Mouse (Mus musculus): ENCODE measurements around the gene Pml. TPM values are rescaled to one million over a fixed set of nuclear protein-coding genes. Genes with fewer than 3 reads are reported as not detected.

Gene Pml
- polyA plus RNA-seq, 1 experiment = 6.8 TPM

DNA sequence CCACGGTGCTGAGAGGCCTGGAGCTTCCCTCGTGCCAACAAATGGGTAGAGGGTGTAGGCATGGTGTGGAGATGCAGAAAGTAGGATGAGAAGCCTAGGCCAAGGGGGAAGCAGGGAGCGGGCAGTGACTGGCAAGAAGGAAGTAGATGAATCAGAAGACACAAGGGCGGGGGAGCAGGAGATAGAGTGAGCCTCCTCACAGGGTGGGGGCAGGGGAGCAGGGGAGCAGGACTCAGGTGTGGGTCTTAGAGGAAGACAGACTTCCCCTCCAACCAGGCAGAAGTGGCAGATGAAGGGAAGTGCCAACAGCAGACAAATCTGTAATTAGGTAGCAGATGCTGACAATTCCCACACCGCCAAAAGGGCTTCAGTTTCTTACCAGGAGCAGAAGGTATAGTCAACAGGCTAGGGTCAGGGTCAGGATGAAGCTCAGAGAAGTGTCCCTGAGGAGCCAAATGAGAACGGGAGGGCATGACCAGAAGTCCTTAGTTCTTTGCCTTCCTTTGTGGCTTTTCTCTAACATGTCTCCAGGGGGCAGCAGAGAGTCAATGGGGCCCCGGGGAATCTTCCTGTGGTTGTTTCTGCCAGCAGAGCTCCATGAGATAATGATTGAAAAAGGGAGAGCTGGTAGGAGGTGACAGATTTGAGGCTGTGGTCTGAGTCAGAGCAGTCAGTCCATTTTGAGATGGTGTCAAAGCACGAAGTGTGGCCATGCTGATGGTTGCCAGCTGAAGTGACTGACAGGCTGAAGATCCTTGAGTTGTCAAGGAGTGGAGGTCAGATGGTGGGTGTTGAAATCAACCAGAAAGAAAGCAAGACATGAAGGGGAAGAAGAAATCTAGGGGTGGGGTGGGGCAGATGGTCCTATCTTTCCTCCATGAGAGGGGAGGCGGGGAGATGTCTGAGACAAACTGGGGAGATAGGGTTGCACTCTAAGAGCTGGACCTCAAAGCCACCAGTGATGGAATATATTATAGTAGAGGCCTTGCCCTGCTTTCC lies 23.4 kb downstream of the Pml start:
- TF ChIP-seq GATA1 (IDR thresholded peaks at IDR 0.05; ENCODE audit: low read length) (no peak), TAL1 (IDR thresholded peaks at IDR 0.05; ENCODE audit: low read length) (no peak)
- H3K4me3 ChIP-seq (replicated peaks) = no peak overlapping the region
- H3K36me3 ChIP-seq (ENCODE audit: control insufficient read depth) = peaks cover 99% of the 10 kb centered on the region
- H3K4me1 ChIP-seq (ENCODE audit: control insufficient read depth) = peaks cover 14% of the 10 kb centered on the region
- no peaks in the 10 kb centered on the region for H3K27me3 ChIP-seq (ENCODE audit: control insufficient read depth)
- H3K9me3 ChIP-seq (ENCODE audit: control insufficient read depth, low read length) = no peaks in the 10 kb centered on the region

DNA sequence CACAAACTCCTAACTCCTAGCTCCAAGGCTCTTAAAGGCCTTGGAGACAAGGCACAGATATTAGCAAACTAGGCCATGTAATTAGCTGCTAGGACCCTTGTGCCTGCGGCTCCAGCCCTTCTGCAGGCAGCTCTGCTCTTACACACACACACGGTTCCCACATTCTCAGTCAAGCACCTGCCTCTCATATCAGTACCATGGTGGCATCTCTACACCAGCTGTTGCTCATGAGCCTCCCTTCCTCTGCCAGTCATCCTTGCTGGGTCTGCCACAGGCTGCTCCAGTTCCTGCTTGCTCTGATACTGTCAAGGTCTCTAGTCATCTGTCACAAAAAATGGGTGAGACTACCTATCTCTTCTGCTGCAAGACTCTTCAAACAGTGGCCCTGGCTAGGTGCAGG lies 25.2 kb downstream of the Pml start:
- Histone ChIP-seq H3K4me1 (ENCODE audit: control insufficient read depth) (peaks cover 14% of the 10 kb centered on the region), H3K27me3 (ENCODE audit: control insufficient read depth) (no peaks in the 10 kb centered on the region), H3K36me3 (ENCODE audit: control insufficient read depth) (peaks cover 99% of the 10 kb centered on the region), H3K4me3 (replicated peaks) (no peak overlapping the region), H3K9me3 (ENCODE audit: control insufficient read depth, low read length) (no peaks in the 10 kb centered on the region)
- TF ChIP-seq TAL1 (IDR thresholded peaks at IDR 0.05; ENCODE audit: low read length) (no peak), GATA1 (IDR thresholded peaks at IDR 0.05; ENCODE audit: low read length) (no peak)

DNA sequence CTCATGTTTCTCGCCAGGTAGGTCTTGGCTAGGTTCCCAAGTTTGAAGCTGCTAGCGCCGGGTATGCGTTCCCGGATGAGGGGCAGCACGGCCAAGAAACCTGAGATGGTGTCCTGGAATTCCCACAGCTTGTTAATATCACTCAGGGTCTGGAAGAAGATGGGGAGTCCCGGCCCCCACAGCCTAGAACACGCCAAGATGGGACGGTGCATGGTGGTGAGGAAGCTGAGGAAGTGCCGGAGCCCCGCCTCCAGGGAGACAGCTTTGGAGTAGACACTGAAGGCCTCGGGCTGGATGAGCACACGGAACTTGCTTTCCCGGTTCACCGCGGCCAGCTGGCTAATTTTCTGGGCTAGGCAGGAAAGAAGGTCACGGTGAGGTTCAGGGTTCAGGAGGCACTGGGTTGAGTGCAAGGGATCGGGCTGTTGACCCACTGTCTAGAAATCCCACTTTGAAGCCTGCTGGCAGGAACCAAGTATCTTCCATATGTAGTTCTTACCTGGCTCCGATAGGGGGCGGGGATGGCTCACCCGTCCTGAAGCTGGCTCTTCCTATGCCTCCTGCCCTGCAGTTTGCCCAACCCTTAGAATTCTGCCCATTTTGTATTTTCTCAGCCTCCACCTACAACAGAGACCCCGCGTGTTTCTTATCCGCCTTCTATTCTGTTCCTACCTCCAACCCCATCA lies 29.2 kb downstream of the Pml start:
- Histone ChIP-seq H3K4me1 (ENCODE audit: control insufficient read depth) (peaks cover 22% of the 10 kb centered on the region), H3K9me3 (ENCODE audit: control insufficient read depth, low read length) (no peaks in the 10 kb centered on the region), H3K4me3 (replicated peaks) (no peak overlapping the region), H3K27me3 (ENCODE audit: control insufficient read depth) (no peaks in the 10 kb centered on the region), H3K36me3 (ENCODE audit: control insufficient read depth) (peaks cover 95% of the 10 kb centered on the region)
- TF ChIP-seq GATA1 (IDR thresholded peaks at IDR 0.05; ENCODE audit: low read length) (no peak), TAL1 (IDR thresholded peaks at IDR 0.05; ENCODE audit: low read length) (no peak)

DNA sequence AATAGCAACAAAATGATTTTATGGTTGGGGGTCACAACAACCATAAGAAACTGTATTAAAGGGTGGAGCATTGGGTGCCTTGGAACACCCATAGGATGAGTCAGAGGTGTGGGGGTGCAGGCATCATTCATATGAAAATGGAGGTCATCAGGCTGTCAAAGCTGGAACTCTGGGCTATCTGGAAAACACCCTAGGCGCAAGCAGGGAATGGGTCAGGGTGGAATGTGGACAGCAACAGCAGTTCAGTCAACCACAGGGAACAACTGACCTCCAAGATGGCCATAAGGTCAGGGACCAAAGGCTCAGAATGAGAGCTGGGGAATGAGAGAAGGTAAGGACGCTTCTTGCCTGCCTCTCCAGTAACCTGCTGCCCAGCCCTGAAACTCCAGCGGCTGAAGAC lies 31.0 kb downstream of the Pml start:
- peaks cover 40% of the 10 kb centered on the region for H3K4me1 ChIP-seq (ENCODE audit: control insufficient read depth)
- H3K9me3 ChIP-seq (ENCODE audit: control insufficient read depth, low read length) = no peaks in the 10 kb centered on the region
- H3K27me3 ChIP-seq (ENCODE audit: control insufficient read depth) = no peaks in the 10 kb centered on the region
- no peak overlapping the region for H3K4me3 ChIP-seq (replicated peaks)
- peaks cover 78% of the 10 kb centered on the region for H3K36me3 ChIP-seq (ENCODE audit: control insufficient read depth)
- no peak for TF ChIP-seq GATA1 (IDR thresholded peaks at IDR 0.05; ENCODE audit: low read length)
- TF ChIP-seq TAL1 (IDR thresholded peaks at IDR 0.05; ENCODE audit: low read length) = no peak

DNA sequence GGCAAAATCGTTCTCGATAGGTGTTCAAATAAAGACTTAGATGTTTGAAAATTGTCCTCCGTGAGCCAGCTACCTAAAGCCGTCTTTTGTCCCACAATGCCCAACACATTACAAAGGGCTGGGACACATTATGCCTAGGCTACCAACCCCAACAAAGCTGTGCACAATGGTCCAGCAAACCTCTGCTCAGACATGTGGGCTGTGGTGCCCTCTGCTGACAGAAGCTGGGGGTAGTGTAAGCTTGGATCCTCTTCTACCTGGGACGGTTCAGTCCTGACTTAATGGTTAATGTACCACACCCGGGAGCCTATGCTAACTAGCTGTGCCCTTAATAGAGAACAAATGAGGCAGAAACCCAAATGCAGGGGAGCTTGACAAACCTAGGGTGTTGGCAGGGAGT lies 33.2 kb downstream of the Pml start:
- TF ChIP-seq GATA1 (IDR thresholded peaks at IDR 0.05; ENCODE audit: low read length) (no peak), TAL1 (IDR thresholded peaks at IDR 0.05; ENCODE audit: low read length) (no peak)
- Histone ChIP-seq H3K4me3 (replicated peaks) (no peak overlapping the region), H3K36me3 (ENCODE audit: control insufficient read depth) (peaks cover 56% of the 10 kb centered on the region), H3K9me3 (ENCODE audit: control insufficient read depth, low read length) (no peaks in the 10 kb centered on the region), H3K4me1 (ENCODE audit: control insufficient read depth) (peaks cover 59% of the 10 kb centered on the region), H3K27me3 (ENCODE audit: control insufficient read depth) (peaks cover 7% of the 10 kb centered on the region)

DNA sequence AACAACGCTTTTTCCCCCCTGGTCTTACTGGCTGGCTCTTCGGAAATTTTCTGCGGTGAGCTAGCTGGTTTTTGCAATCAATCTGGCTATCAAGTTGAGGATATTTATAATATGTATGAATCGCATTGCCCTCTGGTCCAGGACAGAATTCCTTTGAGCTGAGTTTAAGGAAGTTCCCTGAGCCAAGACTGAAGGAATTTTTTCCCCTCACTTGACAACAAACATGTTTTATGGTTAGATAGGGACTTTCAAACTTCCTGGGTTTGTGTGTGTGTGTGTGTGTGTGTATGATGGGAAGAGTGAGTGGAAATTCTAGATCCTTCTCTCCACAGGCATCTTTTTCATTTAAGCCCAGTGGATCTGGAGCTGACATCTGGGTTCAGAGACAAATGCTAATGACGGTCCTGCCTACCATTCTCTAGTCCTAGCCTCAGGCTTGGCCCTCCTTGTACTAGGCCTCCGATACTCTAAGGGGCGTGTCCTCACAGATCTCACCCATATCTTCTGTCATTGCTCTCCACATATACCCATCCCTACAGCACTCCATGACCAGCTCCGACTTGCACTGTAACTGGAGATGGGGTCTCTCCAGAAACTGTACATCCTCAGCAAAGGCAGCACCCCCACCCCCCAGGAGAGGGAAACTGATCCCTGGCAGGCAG lies 34.9 kb downstream of the Pml start:
- TF ChIP-seq TAL1 (IDR thresholded peaks at IDR 0.05; ENCODE audit: low read length) (no peak), GATA1 (IDR thresholded peaks at IDR 0.05; ENCODE audit: low read length) (no peak)
- Histone ChIP-seq H3K36me3 (ENCODE audit: control insufficient read depth) (peaks cover 39% of the 10 kb centered on the region), H3K4me1 (ENCODE audit: control insufficient read depth) (peaks cover 67% of the 10 kb centered on the region), H3K4me3 (replicated peaks) (peak overlapping the region; percentile 16), H3K27me3 (ENCODE audit: control insufficient read depth) (peaks cover 22% of the 10 kb centered on the region), H3K9me3 (ENCODE audit: control insufficient read depth, low read length) (no peaks in the 10 kb centered on the region)

DNA sequence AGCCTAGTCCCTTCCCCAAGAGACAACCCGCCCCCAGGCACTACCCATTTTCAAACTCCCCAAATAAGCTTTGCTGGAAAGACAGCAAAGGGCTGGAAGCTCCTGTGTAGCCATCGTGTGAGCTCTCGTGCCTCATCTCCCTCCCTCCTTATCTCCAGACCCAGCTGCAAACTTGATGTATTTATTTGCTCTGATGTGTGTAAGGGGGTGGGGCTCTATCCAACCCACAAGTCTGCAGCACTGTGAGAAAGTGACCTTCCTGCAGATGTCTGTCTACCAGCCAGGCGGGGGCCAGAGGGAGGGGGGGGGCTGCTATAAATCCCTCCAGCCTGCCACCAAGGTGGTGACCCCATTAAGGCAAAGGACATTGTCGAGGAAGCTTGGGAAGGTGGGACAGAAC lies 35.7 kb downstream of the Pml start:
- Histone ChIP-seq H3K4me1 (ENCODE audit: control insufficient read depth) (peaks cover 67% of the 10 kb centered on the region), H3K36me3 (ENCODE audit: control insufficient read depth) (peaks cover 31% of the 10 kb centered on the region), H3K27me3 (ENCODE audit: control insufficient read depth) (peaks cover 27% of the 10 kb centered on the region), H3K9me3 (ENCODE audit: control insufficient read depth, low read length) (no peaks in the 10 kb centered on the region), H3K4me3 (replicated peaks) (peak overlapping the region; percentile 52)
- TF ChIP-seq TAL1 (IDR thresholded peaks at IDR 0.05; ENCODE audit: low read length) = peak; percentile 84
- peak; percentile 87 for TF ChIP-seq GATA1 (IDR thresholded peaks at IDR 0.05; ENCODE audit: low read length)

DNA sequence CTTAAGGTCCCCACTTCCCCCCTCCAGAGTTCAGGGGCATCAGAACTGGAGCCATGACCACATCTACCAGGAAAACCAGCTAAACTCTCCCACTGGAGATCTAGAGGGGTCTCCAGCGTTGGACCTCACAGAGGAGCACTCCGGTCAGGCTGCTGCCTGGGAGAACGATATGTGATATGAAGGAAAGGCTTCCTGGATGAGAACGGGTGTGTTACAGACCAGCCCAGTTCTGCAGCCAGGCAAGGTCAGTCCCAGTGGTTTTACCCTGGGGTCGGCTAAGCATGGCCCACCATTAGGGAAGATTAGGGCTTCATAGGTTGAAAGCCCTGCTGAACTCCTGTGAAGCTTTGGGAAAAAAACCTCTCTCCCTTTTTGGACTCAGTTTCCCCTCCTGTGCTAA lies 36.2 kb downstream of the Pml start:
- Histone ChIP-seq H3K9me3 (ENCODE audit: control insufficient read depth, low read length) (no peaks in the 10 kb centered on the region), H3K4me3 (replicated peaks) (peak overlapping the region; percentile 52), H3K27me3 (ENCODE audit: control insufficient read depth) (peaks cover 28% of the 10 kb centered on the region), H3K36me3 (ENCODE audit: control insufficient read depth) (peaks cover 26% of the 10 kb centered on the region), H3K4me1 (ENCODE audit: control insufficient read depth) (peaks cover 65% of the 10 kb centered on the region)
- no peak for TF ChIP-seq TAL1 (IDR thresholded peaks at IDR 0.05; ENCODE audit: low read length)
- no peak for TF ChIP-seq GATA1 (IDR thresholded peaks at IDR 0.05; ENCODE audit: low read length)

DNA sequence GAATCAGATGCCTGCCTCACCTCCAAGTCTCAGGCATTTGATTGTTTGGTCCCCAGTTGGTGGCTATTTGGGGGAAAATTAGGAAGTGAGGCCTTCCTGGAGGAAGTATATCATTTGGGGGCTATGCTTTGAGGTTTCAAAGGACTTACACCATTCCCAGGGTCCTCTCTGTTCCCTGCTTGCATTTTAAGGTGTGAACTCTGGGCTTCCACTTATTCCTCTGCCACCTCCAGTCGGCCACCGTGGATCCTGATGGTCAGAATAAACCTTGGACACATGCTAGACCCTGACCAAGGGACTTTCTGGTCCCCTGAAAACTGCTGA lies 39.3 kb downstream of the Pml start:
- H3K4me3 ChIP-seq (replicated peaks) = no peak overlapping the region
- peaks cover 44% of the 10 kb centered on the region for H3K4me1 ChIP-seq (ENCODE audit: control insufficient read depth)
- no peaks in the 10 kb centered on the region for H3K9me3 ChIP-seq (ENCODE audit: control insufficient read depth, low read length)
- H3K27me3 ChIP-seq (ENCODE audit: control insufficient read depth) = peaks cover 59% of the 10 kb centered on the region
- TF ChIP-seq TAL1 (IDR thresholded peaks at IDR 0.05; ENCODE audit: low read length) (no peak), GATA1 (IDR thresholded peaks at IDR 0.05; ENCODE audit: low read length) (no peak)
- H3K36me3 ChIP-seq (ENCODE audit: control insufficient read depth) = no peaks in the 10 kb centered on the region; the same call in 1 of the 2 replicates
